Mouse (Mus musculus) cerebral cortex, adult 2 months (tissue): ENCODE measurements around the gene Rassf10.

Experiments
- WGBS: fragments of 180-500 bp; shearing (Covaris S2); methylation state at CpG from one replicate; pipeline ENCODE4 v1.1.7; 2018; 5-methylcytosine and 5-hydroxymethylcytosine counted together

Gene Rassf10

GRCm38 (mm10) chr7:112953777-112954291 lies at the start of gene Rassf10:
Rassf10 (plus strand) TSS chr7:112953962.
- WGBS = 2% methylated on average over 41 of the region's 41 CpGs

GRCm38 (mm10) chr7:112906848-112907247 lies 46.9 kb upstream of the Rassf10 start:
- WGBS = 90% methylated on average over 5 of the region's 5 CpGs

GRCm38 (mm10) chr7:112907468-112907867 lies 46.3 kb upstream of the Rassf10 start:
- WGBS = 86% methylated on average over 2 of the region's 2 CpGs

- WGBS = 94% methylated on average over 10 of the region's 10 CpGs
Observed at GRCm38 (mm10) chr7:112909164-112909563, 44.6 kb upstream of the Rassf10 start.

- 84% methylated on average over 3 of the region's 3 CpGs for WGBS
Observed at GRCm38 (mm10) chr7:112912969-112913368, 40.8 kb upstream of the Rassf10 start.

- 60% methylated on average over 4 of the region's 4 CpGs for WGBS
Observed at GRCm38 (mm10) chr7:112915571-112915970, 38.2 kb upstream of the Rassf10 start.

- WGBS = 62% methylated on average over 10 of the region's 10 CpGs
Observed at GRCm38 (mm10) chr7:112917613-112918278, 36.0 kb upstream of the Rassf10 start.

GRCm38 (mm10) chr7:112918279-112918991 lies 35.3 kb upstream of the Rassf10 start:
- 35% methylated on average over 22 of the region's 22 CpGs for WGBS

- WGBS = under 1% methylated on average over 4 of the region's 4 CpGs
Observed at GRCm38 (mm10) chr7:112919845-112920244, 33.9 kb upstream of the Rassf10 start.

GRCm38 (mm10) chr7:112922801-112923200 lies 31.0 kb upstream of the Rassf10 start:
- 56% methylated on average over 4 of the region's 4 CpGs for WGBS

GRCm38 (mm10) chr7:112923712-112924111 lies 30.1 kb upstream of the Rassf10 start:
- WGBS = 91% methylated on average over 3 of the region's 3 CpGs

- WGBS = 62% methylated on average over 7 of the region's 7 CpGs
Observed at GRCm38 (mm10) chr7:112930669-112931068, 23.1 kb upstream of the Rassf10 start.

GRCm38 (mm10) chr7:112935876-112936275 lies 17.9 kb upstream of the Rassf10 start:
- WGBS = 88% methylated on average over 5 of the region's 5 CpGs

- 95% methylated on average over 8 of the region's 8 CpGs for WGBS
Observed at GRCm38 (mm10) chr7:112937089-112937488, 16.7 kb upstream of the Rassf10 start.

- WGBS = 83% methylated on average over 5 of the region's 5 CpGs
Observed at GRCm38 (mm10) chr7:112938959-112939358, 14.8 kb upstream of the Rassf10 start.

GRCm38 (mm10) chr7:112942567-112942966 lies 11.2 kb upstream of the Rassf10 start:
- 78% methylated on average over 5 of the region's 5 CpGs for whole genome bisulfite sequencing

- 96% methylated on average over 1 of the region's 1 CpGs for WGBS
Observed at GRCm38 (mm10) chr7:112943056-112943455, 10.7 kb upstream of the Rassf10 start.

GRCm38 (mm10) chr7:112946706-112947105 lies 7.1 kb upstream of the Rassf10 start:
- 57% methylated on average over 6 of the region's 6 CpGs for WGBS

- 1% methylated on average over 82 of the region's 82 CpGs for WGBS
Observed at GRCm38 (mm10) chr7:112954351-112955102, 765 bp downstream of the Rassf10 start.

- 10% methylated on average over 40 of the region's 40 CpGs for WGBS
Observed at GRCm38 (mm10) chr7:112955103-112955827, 1.5 kb downstream of the Rassf10 start.

GRCm38 (mm10) chr7:112955955-112956354 lies 2.2 kb downstream of the Rassf10 start:
- 57% methylated on average over 3 of the region's 3 CpGs for WGBS

GRCm38 (mm10) chr7:112956961-112957360 lies 3.2 kb downstream of the Rassf10 start:
- WGBS = 57% methylated on average over 7 of the region's 7 CpGs
